Mouse (Mus musculus): ENCODE results near the gene Pet117. TPM values are rescaled to one million over a fixed set of nuclear protein-coding genes. Genes with fewer than 3 reads are reported as not detected.

The Pet117 gene
- not detected in 2 replicates for polyA plus RNA-seq (2012; rRNA removed)
- 0.77 and 0.80 TPM in 2 replicates for polyA plus RNA-seq (2014; fragmentation: Nextera tagmentation; extraction: Ambion mirVana)

- 3% methylated on average over 38 of the region's 38 CpGs for WGBS (ENCODE audit: insufficient replicate concordance)
- Histone ChIP-seq H3K4me1 (replicated peaks; ENCODE audit: control insufficient read depth in 2 of 2, insufficient read depth in 2 of 2, low read length in 1 of 2) (peaks cover 7 to 12% of the 10 kb centered on the region in 2 experiments), H3K4me2 (ENCODE audit: low read depth) (peak within 1 kb of the TSS; percentile 83), H3K9me3 (ENCODE audit: control insufficient read depth, low read length) (no peaks in the 10 kb centered on the region), H3K27ac (peak within 1 kb of the TSS; percentile 79), H3K9ac (replicated peaks) (peak within 1 kb of the TSS; percentile 90), H3K27me3 (ENCODE audit: control insufficient read depth, insufficient read depth, low read length) (no peaks in the 10 kb centered on the region), H3K4me3 (ENCODE audit: insufficient read depth in 1 of 2, low read depth in 2 of 2, low read length in 2 of 2) (peak within 1 kb of the TSS; percentile 84 to 95), H3K36me3 (replicated peaks; ENCODE audit: control insufficient read depth, insufficient read depth, low read depth) (peaks cover 5% of the 10 kb centered on the region)
- DNase-seq (ENCODE audit: low read depth in 3 of 3, low spot score in 3 of 3) (peak; percentile 92 to 95 (median 93)), ATAC-seq (ENCODE audit: insufficient read depth) (peak; percentile 96)
- no peak for TF ChIP-seq EP300 (IDR thresholded peaks at IDR 0.05; ENCODE audit: low read depth)
- TF ChIP-seq CTCF (IDR thresholded peaks at IDR 0.05; ENCODE audit: low read depth), result 0 out of 2 replicates have a peak, but pooled peaks have one; percentile 6
These were observed at the start of gene Pet117, which contains the start of gene Kat14 for GRCm38 (mm10) chr2:144368400-144369019. TSS of gene Pet117 (plus strand) at chr2:144368996. TSS of gene Kat14 (plus strand) at chr2:144368983.

GRCm38 (mm10) chr2:144324218-144324617 is 44.6 kb upstream of the Pet117 start:
- DNase-seq (ENCODE audit: low read depth in 3 of 3, low spot score in 3 of 3), result no peak
- Histone ChIP-seq H3K27me3 (ENCODE audit: control insufficient read depth, insufficient read depth, low read length) (peaks cover 8% of the 10 kb centered on the region), H3K9ac (replicated peaks) (no peak overlapping the region), H3K27ac (no peak overlapping the region), H3K36me3 (replicated peaks; ENCODE audit: control insufficient read depth, insufficient read depth, low read depth) (no peaks in the 10 kb centered on the region), H3K4me1 (replicated peaks; ENCODE audit: control insufficient read depth in 2 of 2, insufficient read depth in 2 of 2, low read length in 1 of 2) (no peaks in the 10 kb centered on the region), H3K4me3 (ENCODE audit: insufficient read depth in 1 of 2, low read depth in 2 of 2, low read length in 2 of 2) (no peak overlapping the region), H3K4me2 (ENCODE audit: low read depth) (no peak overlapping the region), H3K9me3 (ENCODE audit: control insufficient read depth, low read length) (no peaks in the 10 kb centered on the region)
- WGBS (ENCODE audit: insufficient replicate concordance), result 58% methylated on average over 3 of the region's 3 CpGs
- TF ChIP-seq EP300 (IDR thresholded peaks at IDR 0.05; ENCODE audit: low read depth), result no peak
- TF ChIP-seq CTCF (IDR thresholded peaks at IDR 0.05; ENCODE audit: low read depth), result no peak
- no peak for ATAC-seq (ENCODE audit: insufficient read depth)

GRCm38 (mm10) chr2:144329451-144329850 is 39.3 kb upstream of the Pet117 start:
- H3K27me3 ChIP-seq (ENCODE audit: control insufficient read depth, insufficient read depth, low read length), result peaks cover 61% of the 10 kb centered on the region
- WGBS (ENCODE audit: insufficient replicate concordance), result 8% methylated on average over 10 of the region's 10 CpGs
- no peaks in the 10 kb centered on the region for H3K9me3 ChIP-seq (ENCODE audit: control insufficient read depth, low read length)
- no peak for TF ChIP-seq EP300 (IDR thresholded peaks at IDR 0.05; ENCODE audit: low read depth)
- no peak for TF ChIP-seq CTCF (IDR thresholded peaks at IDR 0.05; ENCODE audit: low read depth)
- no peaks in the 10 kb centered on the region for H3K4me1 ChIP-seq (replicated peaks; ENCODE audit: control insufficient read depth in 2 of 2, insufficient read depth in 2 of 2, low read length in 1 of 2)
- DNase-seq (ENCODE audit: low read depth in 3 of 3, low spot score in 3 of 3) (no peak), ATAC-seq (ENCODE audit: insufficient read depth) (no peak)
- no peak overlapping the region for H3K27ac ChIP-seq
- no peak overlapping the region for H3K9ac ChIP-seq (replicated peaks)
- H3K36me3 ChIP-seq (replicated peaks; ENCODE audit: control insufficient read depth, insufficient read depth, low read depth), result no peaks in the 10 kb centered on the region
- no peak overlapping the region for H3K4me2 ChIP-seq (ENCODE audit: low read depth)
- H3K4me3 ChIP-seq (ENCODE audit: insufficient read depth in 1 of 2, low read depth in 2 of 2, low read length in 2 of 2), result no peak overlapping the region

GRCm38 (mm10) chr2:144329937-144330336 is 38.9 kb upstream of the Pet117 start:
- WGBS (ENCODE audit: insufficient replicate concordance), result 8% methylated on average over 10 of the region's 10 CpGs
- Histone ChIP-seq H3K27me3 (ENCODE audit: control insufficient read depth, insufficient read depth, low read length) (peaks cover 63% of the 10 kb centered on the region), H3K36me3 (replicated peaks; ENCODE audit: control insufficient read depth, insufficient read depth, low read depth) (no peaks in the 10 kb centered on the region), H3K27ac (no peak overlapping the region), H3K9ac (replicated peaks) (no peak overlapping the region), H3K9me3 (ENCODE audit: control insufficient read depth, low read length) (no peaks in the 10 kb centered on the region), H3K4me3 (ENCODE audit: insufficient read depth in 1 of 2, low read depth in 2 of 2, low read length in 2 of 2) (no peak overlapping the region), H3K4me1 (replicated peaks; ENCODE audit: control insufficient read depth in 2 of 2, insufficient read depth in 2 of 2, low read length in 1 of 2) (no peaks in the 10 kb centered on the region), H3K4me2 (ENCODE audit: low read depth) (no peak overlapping the region)
- TF ChIP-seq CTCF (IDR thresholded peaks at IDR 0.05; ENCODE audit: low read depth) (no peak), EP300 (IDR thresholded peaks at IDR 0.05; ENCODE audit: low read depth) (no peak)
- DNase-seq (ENCODE audit: low read depth in 3 of 3, low spot score in 3 of 3) (no peak), ATAC-seq (ENCODE audit: insufficient read depth) (no peak)

- peak overlapping the region; percentile 51 for H3K4me2 ChIP-seq (ENCODE audit: low read depth)
- 2% methylated on average over 41 of the region's 41 CpGs for WGBS (ENCODE audit: insufficient replicate concordance)
- ATAC-seq (ENCODE audit: insufficient read depth) (no peak), DNase-seq (ENCODE audit: low read depth in 3 of 3, low spot score in 3 of 3) (no peak)
- no peak overlapping the region for H3K27ac ChIP-seq
- peaks cover 67% of the 10 kb centered on the region for H3K27me3 ChIP-seq (ENCODE audit: control insufficient read depth, insufficient read depth, low read length)
- peak overlapping the region; percentile 22 to 44; a peak in 3 of 4 replicates for H3K4me3 ChIP-seq (ENCODE audit: insufficient read depth in 1 of 2, low read depth in 2 of 2, low read length in 2 of 2)
- TF ChIP-seq EP300 (IDR thresholded peaks at IDR 0.05; ENCODE audit: low read depth) (no peak), CTCF (IDR thresholded peaks at IDR 0.05; ENCODE audit: low read depth) (no peak)
- H3K9me3 ChIP-seq (ENCODE audit: control insufficient read depth, low read length), result no peaks in the 10 kb centered on the region
- H3K4me1 ChIP-seq (replicated peaks; ENCODE audit: control insufficient read depth in 2 of 2, insufficient read depth in 2 of 2, low read length in 1 of 2), result no peaks in the 10 kb centered on the region
- no peak overlapping the region for H3K9ac ChIP-seq (replicated peaks)
- no peaks in the 10 kb centered on the region for H3K36me3 ChIP-seq (replicated peaks; ENCODE audit: control insufficient read depth, insufficient read depth, low read depth)
These were observed 38.3 kb upstream of the Pet117 start for GRCm38 (mm10) chr2:144330352-144330959.

Measured in liver, embryonic 14.5 days (tissue).